Mouse (Mus musculus) midbrain, embryonic 16.5 days (tissue): Measurements from ENCODE around the gene Sik2. TPM values are rescaled to one million over a fixed set of nuclear protein-coding genes. Genes with fewer than 3 reads are reported as not detected.

Experiments used
- ATAC-seq: fragments of 200-750 bp; cut with Nextera tagmentation; 2 replicates; pipeline ENCODE4 v1.8.0; 2017; ENCODE audit warnings: moderate TSS enrichment
- H3K27ac ChIP-seq: fragments of 300-500 bp; sonication (generic); 2 replicates; pipeline ENCODE4 v1.5.1; 2014; ENCODE audit warnings: mild to moderate bottlenecking, low read length, mixed read lengths
- H3K27me3 ChIP-seq: fragments of 300-500 bp; sonication (generic); 2 replicates; pipeline ENCODE4 v1.6.1; 2014; ENCODE audit warnings: low read depth, low read length, mixed read lengths; ENCODE audit not compliant: control insufficient read depth, insufficient read depth
- H3K36me3 ChIP-seq: fragments of 300-500 bp; sonication (generic); 2 replicates; pipeline ENCODE4 v1.6.1; 2014; ENCODE audit warnings: mild to moderate bottlenecking, low read length, moderate library complexity, mixed read lengths; ENCODE audit not compliant: control insufficient read depth, insufficient read depth
- H3K4me1 ChIP-seq: fragments of 300-500 bp; sonication (generic); 2 replicates; pipeline ENCODE4 v1.6.1; 2014; ENCODE audit warnings: mild to moderate bottlenecking, low read length, mixed read lengths; ENCODE audit not compliant: control insufficient read depth, insufficient read depth
- H3K4me2 ChIP-seq: fragments of 300-500 bp; sonication (generic); 2 replicates; pipeline ENCODE4 v1.6.1; 2014; ENCODE audit warnings: mild to moderate bottlenecking, low read length, mixed read lengths
- H3K4me3 ChIP-seq: fragments of 300-500 bp; sonication (generic); 2 replicates; pipeline ENCODE4 v1.5.1; 2014; ENCODE audit warnings: low read depth, mild to moderate bottlenecking, low read length, moderate library complexity, mixed read lengths
- H3K9ac ChIP-seq: fragments of 300-500 bp; sonication (generic); 2 replicates; pipeline ENCODE4 v1.6.1; 2014; ENCODE audit warnings: low read depth, low read length, mixed read lengths
- H3K9me3 ChIP-seq: fragments of 300-500 bp; sonication (generic); replicated peaks from 2 replicates; pipeline ENCODE4 v1.6.1; 2014; ENCODE audit warnings: mild to moderate bottlenecking, low read length, mixed read lengths; ENCODE audit not compliant: control insufficient read depth, poor library complexity, severe bottlenecking
- WGBS: fragments of 180-500 bp; shearing (Covaris S2); extraction: QIAGEN DNeasy Blood & Tissue Kit; methylation state at CpG from one replicate; pipeline ENCODE4 v1.1.7; 2014; 5-methylcytosine and 5-hydroxymethylcytosine counted together
- polyA plus RNA-seq: library from polyadenylated mRNA; unstranded; fragments of >200 nt; fragmentation: Nextera tagmentation; extraction: Ambion mirVana; gene quantifications from 2 replicates; pipeline ENCODE4 v1.2.1, GENCODE M21; 2015

Sik2 gene
- polyA plus RNA-seq, 1 experiment from 2014 or later: 20.2 TPM

DNA sequence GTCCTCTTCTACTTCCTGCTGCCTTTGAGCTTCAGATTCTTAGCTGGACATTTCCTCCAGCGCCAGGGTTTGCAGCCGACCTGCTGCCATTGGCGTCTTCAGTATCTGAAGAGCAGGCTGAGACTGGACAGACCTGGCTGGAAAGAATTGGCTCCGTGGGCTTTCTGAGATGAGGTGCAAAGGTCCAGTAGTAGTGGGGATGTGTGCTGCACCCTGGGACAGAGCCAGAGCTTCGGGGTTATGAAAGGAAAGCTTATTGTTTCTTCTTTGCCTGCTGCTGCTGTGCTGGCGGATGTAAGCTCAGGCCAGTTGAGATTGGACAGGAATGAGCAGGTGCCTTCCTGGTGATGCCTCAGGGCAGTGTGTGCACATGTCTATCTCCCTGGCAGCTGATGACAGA is 134.8 kb downstream of the Sik2 start:
- H3K36me3 ChIP-seq: peaks cover 17% of the 10 kb centered on the region
- no peaks in the 10 kb centered on the region for H3K4me1 ChIP-seq
- ATAC-seq: no peak
- H3K27me3 ChIP-seq: no peaks in the 10 kb centered on the region
- H3K4me2 ChIP-seq: no peak overlapping the region
- H3K9me3 ChIP-seq: no peaks in the 10 kb centered on the region
- no peak overlapping the region for H3K4me3 ChIP-seq
- WGBS: 82% methylated on average over 6 of the region's 6 CpGs
- no peak overlapping the region for H3K27ac ChIP-seq
- H3K9ac ChIP-seq: no peak overlapping the region

DNA sequence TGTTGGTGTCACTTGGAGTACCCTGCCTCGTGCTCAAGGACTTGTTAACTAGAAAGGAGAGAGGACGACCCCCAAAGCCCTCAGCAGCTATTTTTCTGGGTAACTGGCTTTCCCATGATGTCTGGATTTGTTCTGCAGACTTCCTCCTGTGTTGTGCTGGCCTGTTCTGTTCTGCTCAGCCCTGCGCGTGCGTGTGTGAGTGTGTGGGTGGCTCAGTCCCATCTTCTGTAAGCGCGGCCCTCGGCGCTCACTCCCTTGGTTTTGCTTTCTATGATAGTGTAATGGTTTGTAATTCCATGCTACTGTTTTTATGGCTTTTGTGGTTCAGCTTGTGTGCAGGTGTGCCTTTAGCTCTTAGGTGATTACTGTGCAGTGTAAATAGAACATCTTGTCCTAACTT is 135.7 kb downstream of the Sik2 start:
- Histone ChIP-seq H3K27me3 (no peaks in the 10 kb centered on the region), H3K36me3 (peaks cover 17% of the 10 kb centered on the region), H3K4me3 (no peak overlapping the region), H3K9ac (no peak overlapping the region), H3K27ac (no peak overlapping the region), H3K9me3 (no peaks in the 10 kb centered on the region), H3K4me2 (no peak overlapping the region), H3K4me1 (no peaks in the 10 kb centered on the region)
- no peak for ATAC-seq
- WGBS: 96% methylated on average over 9 of the region's 9 CpGs

DNA sequence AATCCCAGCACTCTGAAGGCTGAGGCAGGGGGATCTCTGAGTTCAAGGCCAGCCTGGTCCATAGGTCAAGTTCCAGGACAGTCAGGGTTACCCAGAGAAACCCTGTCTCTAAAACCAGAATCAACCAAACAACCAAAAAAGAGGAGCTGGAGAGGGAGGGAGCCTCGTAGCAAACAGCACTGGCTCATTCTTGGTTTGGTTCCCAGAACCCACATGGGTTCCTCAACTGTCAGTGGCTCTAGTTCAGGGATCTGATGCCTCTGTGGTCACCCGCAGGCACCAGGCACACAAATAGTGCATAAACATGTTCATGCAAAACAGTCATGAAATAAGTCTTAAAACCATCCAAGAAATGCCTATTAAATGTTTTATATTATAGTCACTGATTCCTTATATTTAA is 140.7 kb downstream of the Sik2 start:
- H3K27ac ChIP-seq: no peak overlapping the region
- H3K9ac ChIP-seq: no peak overlapping the region
- H3K4me1 ChIP-seq: no peaks in the 10 kb centered on the region
- no peak overlapping the region for H3K4me3 ChIP-seq
- ATAC-seq: no peak
- H3K36me3 ChIP-seq: peaks cover 21% of the 10 kb centered on the region
- 90% methylated on average over 2 of the region's 2 CpGs for WGBS
- H3K9me3 ChIP-seq: no peaks in the 10 kb centered on the region
- no peaks in the 10 kb centered on the region for H3K27me3 ChIP-seq
- no peak overlapping the region for H3K4me2 ChIP-seq

DNA sequence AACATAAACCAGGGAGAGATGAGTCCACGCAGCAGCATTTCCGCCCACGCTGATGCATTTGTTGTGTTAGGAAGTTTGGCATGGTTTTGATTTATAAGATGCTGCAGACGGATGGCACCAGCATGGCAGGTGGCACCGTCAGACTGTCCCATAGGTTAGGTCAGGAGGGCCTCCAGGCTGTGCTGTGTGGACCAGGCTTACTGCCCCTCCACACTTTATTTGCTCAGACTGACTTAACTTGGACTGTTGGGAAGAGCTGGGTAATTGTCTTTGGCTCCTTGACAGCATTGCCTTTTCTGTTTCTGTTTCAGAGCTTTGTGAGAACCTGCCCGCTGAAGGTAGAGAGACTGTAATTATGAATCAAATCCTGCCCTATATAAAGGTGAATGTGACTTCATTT is 141.9 kb downstream of the Sik2 start:
- Histone ChIP-seq H3K4me3 (no peak overlapping the region), H3K27ac (no peak overlapping the region), H3K4me1 (no peaks in the 10 kb centered on the region), H3K9me3 (no peaks in the 10 kb centered on the region), H3K27me3 (no peaks in the 10 kb centered on the region), H3K9ac (no peak overlapping the region), H3K36me3 (peaks cover 21% of the 10 kb centered on the region), H3K4me2 (no peak overlapping the region)
- WGBS: 98% methylated on average over 6 of the region's 6 CpGs
- ATAC-seq: no peak

DNA sequence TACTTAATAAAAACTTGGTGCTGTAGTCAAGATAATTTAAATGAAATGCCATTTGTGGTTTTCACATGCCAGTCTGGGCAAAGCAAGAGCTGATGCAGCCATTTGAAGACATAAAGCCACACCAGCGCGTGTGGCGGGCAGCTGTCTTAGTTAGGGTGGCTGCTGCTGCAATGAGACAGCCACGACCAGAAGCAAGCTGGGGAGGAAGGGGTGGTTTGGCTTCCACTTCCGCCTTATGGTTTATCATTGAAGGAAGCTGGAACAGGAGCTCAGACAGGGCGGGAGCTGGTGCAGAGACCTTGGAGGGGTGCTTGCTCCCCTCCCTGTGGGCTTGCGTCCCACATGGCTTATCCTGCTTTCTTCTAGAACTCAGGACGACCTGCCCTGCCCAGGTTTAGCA is 143.1 kb downstream of the Sik2 start:
- H3K27me3 ChIP-seq: no peaks in the 10 kb centered on the region
- H3K36me3 ChIP-seq: peaks cover 22% of the 10 kb centered on the region
- H3K4me3 ChIP-seq: no peak overlapping the region
- no peak for ATAC-seq
- WGBS: 84% methylated on average over 8 of the region's 8 CpGs
- no peak overlapping the region for H3K9ac ChIP-seq
- no peaks in the 10 kb centered on the region for H3K4me1 ChIP-seq
- H3K4me2 ChIP-seq: no peak overlapping the region
- no peak overlapping the region for H3K27ac ChIP-seq
- no peaks in the 10 kb centered on the region for H3K9me3 ChIP-seq

DNA sequence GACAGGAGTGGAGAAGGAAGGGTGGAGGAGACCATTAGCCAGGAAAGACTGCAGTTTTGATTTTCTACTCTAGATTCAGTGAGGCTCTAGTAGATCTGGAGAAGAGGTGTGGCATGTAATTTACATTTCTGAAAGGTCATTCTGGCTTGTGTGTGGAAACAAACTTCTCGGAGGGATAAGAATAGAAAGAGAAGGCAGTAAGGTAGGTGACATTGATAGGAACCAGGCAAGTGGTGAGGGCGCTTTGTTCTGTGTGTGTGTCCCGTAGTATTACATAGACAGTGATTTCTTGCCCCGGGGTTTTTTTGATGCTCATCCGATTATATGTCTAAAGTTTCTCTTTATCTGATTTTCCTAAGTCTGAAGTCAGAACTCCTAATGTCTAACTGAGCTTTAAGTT is 144.0 kb downstream of the Sik2 start:
- H3K4me2 ChIP-seq: no peak overlapping the region
- no peak overlapping the region for H3K9ac ChIP-seq
- no peaks in the 10 kb centered on the region for H3K9me3 ChIP-seq
- H3K27ac ChIP-seq: no peak overlapping the region
- WGBS: 92% methylated on average over 5 of the region's 5 CpGs
- H3K4me1 ChIP-seq: no peaks in the 10 kb centered on the region
- H3K36me3 ChIP-seq: peaks cover 21% of the 10 kb centered on the region
- H3K4me3 ChIP-seq: no peak overlapping the region
- H3K27me3 ChIP-seq: no peaks in the 10 kb centered on the region
- ATAC-seq: no peak

DNA sequence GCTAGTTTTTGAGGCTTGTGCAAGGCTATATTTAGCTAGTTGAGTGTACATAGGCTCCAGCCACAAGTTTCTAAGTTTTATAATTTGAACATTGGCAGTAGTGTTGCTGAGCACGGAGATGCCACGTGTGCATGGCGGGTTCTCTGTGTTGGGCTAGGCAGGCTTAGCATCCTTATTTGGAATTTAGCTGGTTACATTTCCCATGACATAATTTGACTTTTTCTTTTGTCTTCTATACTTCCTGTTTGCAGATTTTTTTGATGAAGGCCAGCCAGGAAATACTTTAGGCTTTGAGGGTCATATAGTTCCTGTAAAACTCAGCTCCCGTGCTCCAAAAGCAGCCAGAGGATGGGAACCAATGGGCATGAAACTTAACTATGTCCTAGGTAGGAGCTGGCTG is 145.0 kb downstream of the Sik2 start:
- Histone ChIP-seq H3K9ac (no peak overlapping the region), H3K27me3 (no peaks in the 10 kb centered on the region), H3K36me3 (peaks cover 23% of the 10 kb centered on the region), H3K4me3 (no peak overlapping the region), H3K4me1 (no peaks in the 10 kb centered on the region), H3K27ac (no peak overlapping the region), H3K9me3 (no peaks in the 10 kb centered on the region), H3K4me2 (no peak overlapping the region)
- 94% methylated on average over 4 of the region's 4 CpGs for WGBS
- no peak for ATAC-seq

DNA sequence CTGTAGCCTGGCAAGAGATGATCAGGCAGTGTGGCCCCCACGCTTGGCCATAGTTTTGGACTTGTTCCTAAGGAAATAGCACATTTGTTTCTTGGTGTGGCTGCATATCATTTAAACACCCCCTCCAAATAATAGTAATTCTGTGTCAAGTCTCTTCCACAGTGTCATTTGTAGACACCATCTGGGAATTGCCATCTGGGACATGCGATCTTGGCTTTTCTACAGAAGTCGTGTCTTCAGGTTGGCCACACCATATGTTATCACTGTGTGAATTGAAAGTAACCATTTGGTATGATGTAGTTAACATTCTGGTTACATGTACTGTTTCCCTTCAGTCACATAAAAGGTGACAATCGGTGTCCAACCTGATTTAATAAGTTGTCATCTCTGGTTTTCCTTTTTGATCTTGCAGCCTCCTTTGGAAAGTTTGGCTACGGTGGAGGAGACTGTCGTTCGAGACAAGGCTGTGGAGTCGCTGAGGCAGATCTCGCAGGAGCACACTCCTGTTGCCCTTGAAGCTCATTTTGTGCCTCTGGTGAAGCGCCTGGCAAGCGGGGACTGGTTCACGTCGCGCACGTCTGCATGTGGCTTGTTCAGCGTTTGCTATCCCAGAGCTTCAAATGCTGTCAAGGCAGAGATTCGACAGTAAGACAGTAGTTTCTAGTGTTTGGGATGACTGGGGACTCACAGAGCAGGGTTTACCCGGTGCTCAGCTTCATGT is 147.6 kb downstream of the Sik2 start:
- Histone ChIP-seq H3K4me2 (no peak overlapping the region), H3K4me3 (no peak overlapping the region), H3K9ac (no peak overlapping the region), H3K36me3 (peaks cover 14% of the 10 kb centered on the region), H3K27ac (no peak overlapping the region), H3K9me3 (no peaks in the 10 kb centered on the region), H3K4me1 (peaks cover 8% of the 10 kb centered on the region), H3K27me3 (no peaks in the 10 kb centered on the region)
- ATAC-seq: no peak
- 95% methylated on average over 18 of the region's 18 CpGs for WGBS

DNA sequence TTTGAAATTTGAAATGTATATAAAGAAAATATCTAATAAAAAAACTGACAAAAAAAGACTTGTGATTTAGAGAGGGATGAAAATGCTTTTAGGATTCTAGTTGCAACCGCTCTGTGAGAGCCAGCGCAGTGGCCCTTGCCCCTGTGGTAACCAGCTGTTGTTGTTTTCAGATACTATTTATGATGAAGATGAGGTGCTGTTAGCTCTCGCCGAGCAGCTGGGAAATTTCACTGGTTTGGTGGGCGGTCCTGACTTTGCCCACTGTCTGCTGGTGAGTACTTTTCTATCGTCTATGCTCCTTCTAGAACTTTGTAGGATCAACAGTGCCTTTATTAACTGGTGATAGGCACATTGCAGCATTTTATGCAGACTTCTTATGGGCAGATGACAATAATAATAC is 150.2 kb downstream of the Sik2 start:
- H3K27me3 ChIP-seq: no peaks in the 10 kb centered on the region
- WGBS: 94% methylated on average over 6 of the region's 6 CpGs
- no peaks in the 10 kb centered on the region for H3K9me3 ChIP-seq
- no peak overlapping the region for H3K9ac ChIP-seq
- peaks cover 11% of the 10 kb centered on the region for H3K36me3 ChIP-seq
- H3K4me2 ChIP-seq: no peak overlapping the region
- no peak for ATAC-seq
- H3K4me1 ChIP-seq: peaks cover 13% of the 10 kb centered on the region
- H3K4me3 ChIP-seq: no peak overlapping the region
- no peak overlapping the region for H3K27ac ChIP-seq
